Mouse (Mus musculus): Measurements from ENCODE around the gene Pld3.
A peak's percentile ranks its signal among the peaks of the same experiment; 100 is the strongest.

Gene Pld3

DNA sequence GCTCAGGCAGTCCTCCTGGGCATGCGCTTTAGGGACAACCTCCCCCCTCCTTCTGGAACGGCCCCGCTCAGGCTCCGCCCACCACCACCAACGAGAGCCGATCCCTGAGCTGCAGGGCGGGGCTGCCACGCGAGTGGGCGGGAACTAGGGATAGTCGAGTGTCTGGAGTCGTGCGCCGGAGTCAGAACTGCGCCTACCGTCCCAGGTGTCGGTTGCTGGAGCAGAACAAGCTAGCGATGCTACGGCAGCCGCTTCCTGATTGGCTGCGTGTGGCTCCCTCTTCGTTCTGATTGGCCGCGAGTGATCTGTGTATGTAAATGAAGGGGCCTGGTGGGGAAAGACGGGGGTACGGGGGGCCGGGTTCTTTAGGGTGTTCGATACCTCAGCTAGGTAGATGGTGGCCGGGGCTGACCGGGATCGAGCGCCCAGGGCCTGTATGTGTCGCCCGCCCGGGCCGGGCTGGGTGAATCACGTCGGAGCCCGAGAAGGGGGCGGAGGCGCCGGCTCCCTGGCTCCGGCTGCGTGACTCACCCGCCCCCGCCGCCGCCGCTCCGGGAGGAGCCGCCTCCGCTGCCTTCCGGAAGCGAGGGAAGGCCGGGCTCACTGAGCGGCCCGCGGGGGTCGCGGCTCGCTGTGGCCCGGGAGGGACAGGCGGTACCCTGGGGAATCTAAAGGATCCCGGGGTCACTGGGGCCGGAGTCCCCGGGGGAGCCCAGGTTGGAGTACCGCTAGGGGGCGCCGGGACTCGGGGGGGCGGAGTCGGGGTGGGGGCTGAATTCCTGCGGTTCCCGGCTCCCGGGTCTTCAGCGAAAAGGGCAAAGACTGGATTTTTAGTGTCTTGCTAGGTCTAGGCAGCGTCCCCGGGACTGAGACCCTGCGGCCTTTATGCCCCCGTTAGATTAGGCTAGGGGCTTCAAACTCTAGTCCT is 66.0 kb downstream of the Pld3 start, which contains the start of gene Sertad1:
Sertad1 (plus strand) TSS at position 141 of the 928 bp plus-strand sequence.
- DNase-seq (ENCODE audit: inconsistent ontology term): peak; percentile 100

DNA sequence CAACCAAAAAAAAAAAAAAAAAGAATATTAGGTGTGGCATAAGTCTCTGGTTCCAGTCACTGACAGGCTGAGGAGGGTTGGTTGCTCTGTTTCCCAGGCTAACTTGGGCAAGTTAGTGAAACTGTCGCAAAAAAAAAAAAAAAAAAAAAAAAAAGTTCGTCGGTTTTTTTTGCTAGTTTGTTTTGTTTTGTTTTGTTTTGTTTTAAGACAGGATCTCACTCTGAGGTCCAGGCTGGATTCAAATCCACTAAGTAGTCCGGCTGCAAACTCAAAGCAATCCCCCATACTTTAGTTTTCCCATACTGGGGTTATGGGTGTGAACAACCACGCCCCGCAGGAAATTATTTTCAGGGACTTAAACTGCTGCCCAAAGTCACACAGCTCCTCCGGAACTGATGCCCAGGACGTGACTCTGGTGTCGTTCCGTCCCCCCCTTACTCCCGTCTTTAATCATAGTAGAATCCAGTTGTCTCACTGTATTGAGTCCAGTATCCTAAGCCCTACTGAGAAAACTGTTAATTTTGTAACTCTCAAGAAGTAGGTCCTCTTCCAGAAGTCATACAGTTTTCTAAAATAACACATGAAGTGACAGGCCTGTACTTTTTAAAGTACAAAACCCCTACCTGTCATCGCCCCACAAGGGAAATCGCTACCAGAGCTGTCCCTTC is 66.8 kb downstream of the Pld3 start:
- no peak for DNase-seq (ENCODE audit: inconsistent ontology term)

DNA sequence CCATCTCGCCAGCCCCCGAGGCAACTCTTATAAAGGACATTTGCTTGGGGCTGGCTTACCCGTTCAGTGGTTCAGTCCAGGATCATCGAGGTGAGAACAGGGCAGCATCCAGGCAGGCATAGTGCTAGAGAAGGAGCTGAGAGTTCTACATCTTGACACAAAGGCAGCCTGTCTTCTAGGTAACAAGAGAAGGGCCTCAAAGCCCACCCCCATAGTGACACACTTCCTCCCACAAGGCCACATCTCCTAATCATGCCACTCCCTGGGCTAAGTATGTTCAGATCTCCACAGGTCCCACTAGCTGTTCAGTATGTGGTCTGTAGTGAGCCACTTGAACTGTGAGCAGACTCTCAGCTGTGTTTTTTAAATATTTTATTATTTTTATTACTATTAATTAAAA is 69.2 kb downstream of the Pld3 start:
- no peak for DNase-seq (ENCODE audit: inconsistent ontology term)
